Mouse (Mus musculus) telencephalon, adult 2 months (tissue): ENCODE measurements around the gene Serpinf2.
"Not testable (repeated sequence)": the region's sequence is repeated elsewhere in the genome, so short reads cannot be mapped to it uniquely, and the experiment has no call there.

ENCODE experiments used
- DNase-seq: peaks from one replicate; pipeline ENCODE4 v3.0.0-alpha.2; 2011; ENCODE audit warnings: low read depth, low spot score

Gene Serpinf2

GRCm38 (mm10) chr11:75459141-75459711 lies 19.8 kb upstream of the Serpinf2 start:
- no peak for DNase-seq

DNA sequence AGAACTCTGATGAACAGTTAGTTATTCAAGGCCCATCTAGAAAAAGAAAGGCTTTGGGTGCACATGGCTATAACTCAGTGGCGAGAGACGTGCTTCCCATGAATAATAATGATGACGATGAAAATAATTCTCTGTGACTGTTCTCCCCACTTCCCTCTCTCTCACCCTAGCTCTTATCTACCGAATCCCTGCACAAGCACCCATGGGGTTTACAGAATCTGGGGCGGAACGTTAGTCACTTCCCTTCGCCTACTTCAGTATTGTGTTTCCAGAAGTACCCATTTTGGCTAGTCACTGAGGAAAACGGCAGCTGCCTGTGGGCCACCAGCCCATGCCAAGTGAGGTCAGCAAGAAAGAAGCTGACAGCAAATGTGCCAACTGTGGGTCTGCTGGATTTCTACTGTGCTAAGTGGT lies 19.2 kb upstream of the Serpinf2 start:
- no peak for DNase-seq

GRCm38 (mm10) chr11:75458169-75458568 lies 18.8 kb upstream of the Serpinf2 start:
- no peak for DNase-seq

DNA sequence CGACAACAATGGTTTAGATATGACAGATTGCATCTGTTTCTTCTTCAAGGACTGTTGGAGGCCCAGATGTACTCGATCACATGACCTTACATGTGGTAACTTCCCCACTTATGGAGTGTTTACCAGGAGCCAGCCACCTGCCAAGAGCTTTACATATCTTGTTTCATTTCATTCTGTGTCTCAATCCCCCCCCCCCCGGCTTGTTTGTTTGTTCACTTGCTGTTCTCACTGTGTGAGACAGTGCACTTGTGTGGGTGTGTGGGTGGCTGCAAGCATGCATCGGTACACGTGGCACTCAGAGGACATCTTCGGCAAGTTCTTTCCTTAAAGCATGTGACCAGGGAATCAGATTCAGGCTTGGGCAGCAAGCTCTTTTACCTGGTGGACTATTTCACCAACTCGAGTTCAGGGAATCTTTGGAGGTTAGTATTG lies 17.1 kb upstream of the Serpinf2 start:
- DNase-seq = no peak

- not testable (repeated sequence) for DNase-seq
Measured at GRCm38 (mm10) chr11:75455971-75456370, 16.6 kb upstream of the Serpinf2 start.

DNA sequence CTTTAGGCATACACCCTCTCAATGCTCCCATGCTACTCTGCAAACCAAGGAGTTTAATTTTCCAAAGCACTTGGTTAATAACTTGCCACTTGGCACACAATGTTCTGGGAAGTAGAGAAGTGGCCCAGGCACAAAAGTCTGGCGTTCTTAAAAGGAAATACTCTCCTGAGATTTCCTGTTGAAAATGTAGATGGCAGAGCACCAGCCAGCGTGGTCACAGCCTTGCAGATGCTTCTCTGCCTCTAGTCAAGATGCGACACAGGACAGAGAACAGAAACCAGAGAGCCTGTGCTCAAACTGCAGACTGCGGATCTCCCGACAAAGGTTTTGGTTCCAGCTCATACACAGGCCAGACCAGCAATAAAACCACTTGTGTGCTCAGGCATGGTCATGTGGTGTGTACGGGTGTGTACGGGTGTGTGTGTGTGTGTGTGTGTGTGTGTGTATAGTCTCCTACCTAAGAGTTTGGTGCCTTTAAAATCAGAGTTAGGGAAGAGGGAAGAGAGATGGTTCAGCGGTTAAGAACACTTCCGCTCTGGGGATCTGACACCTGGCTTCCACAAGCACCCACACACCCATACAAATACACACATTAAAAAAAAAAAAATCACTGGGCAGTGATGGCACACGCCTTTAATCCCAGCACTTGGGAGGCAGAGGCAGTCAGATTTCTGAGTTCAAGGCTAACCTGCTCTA lies 15.8 kb upstream of the Serpinf2 start:
- DNase-seq = no peak

GRCm38 (mm10) chr11:75453991-75454930 lies 14.9 kb upstream of the Serpinf2 start, which contains the start of gene Wdr81:
Wdr81 (minus strand) TSS chr11:75454717.
- peak; percentile 84 for DNase-seq

DNA sequence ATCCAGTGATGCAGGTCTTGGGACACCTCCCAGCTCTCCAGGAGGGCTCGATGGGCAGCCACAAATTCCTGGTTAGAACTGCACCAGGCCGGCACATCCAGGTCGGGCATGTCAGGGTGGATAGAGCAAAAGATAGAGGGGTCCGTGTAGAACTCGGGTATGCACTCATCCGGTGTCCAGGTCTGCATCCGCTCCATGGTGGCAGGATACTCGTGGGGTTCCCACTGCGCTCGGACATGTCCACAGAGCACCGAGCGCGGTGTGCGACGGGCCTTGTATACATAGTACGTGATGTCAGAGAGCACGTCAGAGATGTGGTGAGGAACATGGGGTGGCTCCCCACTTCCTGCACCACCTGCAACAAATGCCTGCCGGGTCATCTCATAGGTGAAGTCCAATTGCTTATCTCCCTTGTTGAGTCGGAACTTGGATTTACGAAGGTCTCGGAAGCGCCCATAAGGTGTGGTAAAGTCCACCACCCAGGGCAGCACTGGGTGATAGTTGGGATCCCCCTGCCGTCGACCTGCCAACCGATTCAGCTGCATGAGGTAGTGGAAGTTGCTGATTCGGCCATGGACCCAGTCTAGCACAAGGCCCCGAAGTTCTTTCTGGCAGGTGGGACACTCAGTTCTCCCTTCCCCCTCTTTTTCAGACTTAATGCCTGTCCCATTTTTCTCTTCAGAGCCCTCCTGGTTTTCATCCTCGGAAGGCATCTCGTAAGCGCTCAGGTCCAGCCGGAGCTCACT lies 13.6 kb upstream of the Serpinf2 start:
- DNase-seq = no peak

- no peak for DNase-seq
Measured at GRCm38 (mm10) chr11:75452081-75452480, 12.7 kb upstream of the Serpinf2 start.

DNA sequence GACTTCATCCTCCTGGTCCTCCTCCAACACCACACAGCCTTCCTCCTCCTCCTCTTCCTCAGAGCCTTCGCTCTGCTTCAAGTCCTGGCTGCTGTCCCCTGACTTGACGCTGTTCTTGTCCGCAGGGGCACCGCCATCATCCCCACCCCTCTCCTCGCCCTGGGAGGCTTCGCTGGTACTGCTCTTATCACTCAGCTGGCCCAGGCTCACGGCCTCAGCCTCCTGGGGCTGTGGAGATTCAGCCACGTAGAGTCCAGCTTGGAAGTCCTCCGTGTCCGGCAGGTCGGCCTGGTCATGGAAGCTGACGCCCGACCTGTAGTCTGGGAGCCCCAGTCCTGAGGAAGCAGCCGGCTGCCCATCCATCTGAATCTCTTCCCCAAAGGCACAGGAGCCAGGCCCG lies 11.5 kb upstream of the Serpinf2 start:
- DNase-seq = no peak

DNA sequence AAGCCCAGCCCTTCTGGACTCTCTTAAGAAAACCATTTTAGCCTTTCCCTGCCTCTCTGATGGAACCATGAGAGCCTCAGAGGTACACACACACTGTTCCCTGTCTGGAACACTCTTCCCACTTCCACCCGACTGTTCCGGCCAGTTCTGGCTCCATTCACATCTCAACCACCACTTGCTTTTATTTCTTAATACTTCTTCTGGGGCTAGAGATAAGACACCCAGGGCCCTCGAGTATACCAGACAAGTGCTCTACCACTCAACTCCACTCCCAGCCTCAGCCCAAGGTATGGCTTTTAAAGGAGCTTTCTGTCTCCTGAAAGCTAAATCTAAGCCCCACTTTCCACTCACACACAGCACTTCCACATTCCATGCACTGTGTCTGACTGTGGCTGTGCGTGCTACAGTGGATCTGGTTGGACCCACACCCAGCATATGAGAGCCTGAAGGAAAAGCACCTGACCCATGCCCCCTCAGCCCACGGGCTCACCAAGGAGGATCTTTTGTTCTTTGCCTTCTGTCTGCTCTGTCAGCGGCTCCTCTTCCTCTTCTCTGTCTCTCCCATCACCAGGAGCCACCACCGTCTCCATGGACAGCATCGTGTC lies 11.0 kb upstream of the Serpinf2 start:
- no peak for DNase-seq

GRCm38 (mm10) chr11:75449695-75450094 lies 10.3 kb upstream of the Serpinf2 start:
- DNase-seq = no peak

GRCm38 (mm10) chr11:75448575-75448974 lies 9.2 kb upstream of the Serpinf2 start:
- no peak for DNase-seq

- no peak for DNase-seq
Measured at GRCm38 (mm10) chr11:75443711-75444110, 4.3 kb upstream of the Serpinf2 start.

DNA sequence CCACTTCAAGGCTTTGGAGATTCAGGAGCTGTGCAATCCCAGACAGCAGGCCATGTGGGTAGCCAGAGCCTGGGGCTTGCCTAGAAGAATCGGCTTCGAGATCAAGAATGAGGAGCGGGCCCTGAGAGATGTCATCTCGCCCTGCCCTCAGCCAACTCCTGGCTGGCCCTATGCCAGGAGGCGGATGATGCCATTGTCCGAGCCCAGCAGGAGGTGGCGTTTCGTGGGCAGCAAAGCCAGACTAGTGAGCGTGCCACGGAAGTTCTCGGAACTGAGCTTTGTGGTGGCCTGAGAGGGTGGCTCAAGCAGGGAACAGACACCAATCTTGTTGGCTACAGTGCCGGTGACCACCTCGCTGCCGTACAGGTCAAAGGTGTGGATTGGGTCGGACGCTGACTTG lies 2.2 kb upstream of the Serpinf2 start:
- DNase-seq = no peak

GRCm38 (mm10) chr11:75441034-75441433 lies 1.6 kb upstream of the Serpinf2 start:
- DNase-seq = no peak

DNA sequence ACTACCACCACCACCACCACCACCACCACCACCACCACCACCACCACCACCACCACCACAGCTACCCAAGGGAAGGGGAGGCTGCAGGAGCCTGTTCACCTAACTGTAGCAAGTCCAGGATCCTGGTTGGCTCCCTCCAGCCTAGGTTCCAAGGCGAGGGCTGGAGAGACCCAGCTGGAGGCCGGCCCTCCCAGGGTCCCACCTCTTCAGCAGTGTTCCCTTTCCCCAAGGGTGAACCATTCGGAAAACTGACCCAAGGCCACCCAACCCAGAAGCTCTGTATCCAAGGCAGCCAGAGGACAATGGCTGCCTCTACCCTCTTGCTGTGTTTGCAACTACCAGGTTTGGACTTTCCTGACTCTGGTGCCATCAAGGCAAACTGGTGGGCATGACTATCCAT lies 560 bp upstream of the Serpinf2 start:
- no peak for DNase-seq

GRCm38 (mm10) chr11:75438804-75439203 lies 587 bp downstream of the Serpinf2 start:
- no peak for DNase-seq

DNA sequence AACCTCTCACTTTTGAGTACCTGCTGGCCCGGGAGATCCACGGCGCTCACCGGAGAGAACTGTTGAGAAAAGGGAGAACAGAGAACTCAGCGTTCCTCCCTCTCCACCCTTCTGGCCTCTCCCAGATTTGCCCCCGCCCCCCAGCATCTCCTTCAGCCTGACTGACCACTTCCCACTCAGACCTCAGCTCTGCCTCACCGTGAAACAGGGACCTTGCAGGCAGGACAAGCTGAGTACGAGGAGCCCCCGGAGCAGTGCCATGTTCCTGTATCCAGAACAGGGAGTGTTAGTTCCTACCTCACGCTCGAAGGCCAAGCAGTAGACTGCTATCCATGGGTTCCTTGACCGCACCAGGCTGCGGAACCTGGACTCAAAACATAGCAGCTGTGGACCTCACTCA lies 1.2 kb downstream of the Serpinf2 start:
- DNase-seq = no peak

DNA sequence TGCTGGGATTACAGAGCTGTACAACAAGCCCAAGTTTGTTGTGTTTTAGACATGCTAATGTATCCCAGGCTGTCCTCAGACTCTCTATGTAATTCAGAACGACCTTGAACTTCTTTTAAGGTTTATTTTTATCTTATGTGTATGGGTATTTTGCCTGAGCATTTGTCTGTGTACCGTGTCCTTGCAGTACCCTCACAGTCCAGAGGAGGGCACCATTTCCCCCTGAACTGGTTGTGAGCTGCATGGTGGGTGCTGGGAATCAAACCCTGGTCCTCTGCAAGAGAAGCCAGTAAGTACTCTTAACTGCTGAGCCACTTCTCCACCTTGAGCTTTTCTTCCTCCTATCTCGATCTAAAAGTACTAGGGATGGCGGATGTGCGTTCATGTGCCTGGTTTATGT lies 5.3 kb downstream of the Serpinf2 start:
- DNase-seq = no peak

GRCm38 (mm10) chr11:75431307-75431706 lies 8.1 kb downstream of the Serpinf2 start:
- DNase-seq = no peak
